Mouse (Mus musculus) liver, embryonic 14.5 days (tissue): ENCODE results near the gene Alpk3.

Experiments
- CTCF ChIP-seq: IDR thresholded peaks from 2 replicates; pipeline ENCODE4 v1.5.1; 2016; ENCODE audit warnings: antibody characterized with exemption, low read depth, control low read depth
- EP300 ChIP-seq: IDR thresholded peaks from 2 replicates; pipeline ENCODE4 v1.6.1; 2016; ENCODE audit warnings: antibody characterized with exemption, low read depth

- TF ChIP-seq CTCF: no peak
- no peak for TF ChIP-seq EP300
Observed at GRCm38 (mm10) chr7:81121099-81121498, 63.7 kb downstream of the Alpk3 start.
